Mouse (Mus musculus): ENCODE measurements around the gene Ramp2. TPM values are rescaled to one million over a fixed set of nuclear protein-coding genes. Genes with fewer than 3 reads are reported as not detected.

The Ramp2 gene
- polyA plus RNA-seq, 1 experiment from 2014 or later: 312 TPM

DNA sequence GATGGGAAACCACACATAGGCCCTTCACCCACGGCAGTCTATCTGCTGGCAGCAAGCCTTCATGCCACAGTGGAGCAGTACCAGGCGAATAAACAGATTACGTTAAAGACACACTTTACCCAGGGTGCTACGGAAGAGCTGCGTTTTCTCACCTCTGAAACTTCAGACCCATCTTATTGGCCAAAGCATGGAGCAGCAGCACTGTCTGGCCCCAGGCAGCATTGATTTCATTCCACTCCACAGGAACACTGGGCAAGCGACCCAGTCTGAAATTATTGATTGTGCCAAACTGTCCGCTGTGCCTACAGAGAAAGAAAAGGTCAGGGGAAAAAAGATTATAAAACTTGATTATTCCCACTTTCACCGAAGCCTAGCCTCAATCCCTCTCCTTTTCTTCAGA is 45.4 kb downstream of the Ramp2 start:
- Histone ChIP-seq H3K27ac (ENCODE audit: low read length) (no peak overlapping the region), H3K4me3 (ENCODE audit: low read length) (no peak overlapping the region), H3K9ac (ENCODE audit: low read length) (no peak overlapping the region), H3K36me3 (ENCODE audit: control insufficient read depth, insufficient read depth, low read length) (peaks cover 28% of the 10 kb centered on the region), H3K9me3 (ENCODE audit: control insufficient read depth, low read length) (no peaks in the 10 kb centered on the region), H3K4me1 (replicated peaks; ENCODE audit: control insufficient read depth, insufficient read depth, low read length) (no peaks in the 10 kb centered on the region), H3K27me3 (ENCODE audit: control insufficient read depth, insufficient read depth, low read depth, low read length) (no peaks in the 10 kb centered on the region), H3K4me2 (ENCODE audit: low read depth, low read length) (no peak overlapping the region)
- 95% methylated on average over 8 of the region's 8 CpGs for WGBS
- ATAC-seq (ENCODE audit: low read depth): no peak

DNA sequence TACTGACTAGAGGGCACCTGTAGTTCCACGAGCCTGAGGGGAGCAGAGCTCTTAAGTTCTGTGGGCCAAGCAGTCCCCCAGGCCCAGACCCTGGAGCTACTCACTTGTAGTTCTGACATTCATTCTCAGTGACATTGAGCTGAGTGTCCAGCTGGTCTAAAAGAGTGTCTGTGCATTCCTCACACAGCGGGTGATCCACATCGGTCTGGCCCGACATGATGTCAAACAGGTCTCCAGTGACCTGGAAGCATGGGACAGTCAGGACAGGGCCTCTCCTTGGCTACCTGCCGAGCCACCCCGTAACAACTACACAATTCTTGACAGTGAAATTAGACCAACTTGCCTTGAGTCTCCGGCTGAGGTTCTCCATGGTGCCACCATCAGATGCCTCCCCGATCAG is 49.4 kb downstream of the Ramp2 start:
- Histone ChIP-seq H3K9ac (ENCODE audit: low read length) (no peak overlapping the region), H3K4me3 (ENCODE audit: low read length) (no peak overlapping the region), H3K9me3 (ENCODE audit: control insufficient read depth, low read length) (no peaks in the 10 kb centered on the region), H3K4me2 (ENCODE audit: low read depth, low read length) (no peak overlapping the region), H3K27me3 (ENCODE audit: control insufficient read depth, insufficient read depth, low read depth, low read length) (no peaks in the 10 kb centered on the region), H3K4me1 (replicated peaks; ENCODE audit: control insufficient read depth, insufficient read depth, low read length) (no peaks in the 10 kb centered on the region), H3K27ac (ENCODE audit: low read length) (no peak overlapping the region), H3K36me3 (ENCODE audit: control insufficient read depth, insufficient read depth, low read length) (peaks cover 36% of the 10 kb centered on the region)
- WGBS: 96% methylated on average over 8 of the region's 8 CpGs
- no peak for ATAC-seq (ENCODE audit: low read depth)

DNA sequence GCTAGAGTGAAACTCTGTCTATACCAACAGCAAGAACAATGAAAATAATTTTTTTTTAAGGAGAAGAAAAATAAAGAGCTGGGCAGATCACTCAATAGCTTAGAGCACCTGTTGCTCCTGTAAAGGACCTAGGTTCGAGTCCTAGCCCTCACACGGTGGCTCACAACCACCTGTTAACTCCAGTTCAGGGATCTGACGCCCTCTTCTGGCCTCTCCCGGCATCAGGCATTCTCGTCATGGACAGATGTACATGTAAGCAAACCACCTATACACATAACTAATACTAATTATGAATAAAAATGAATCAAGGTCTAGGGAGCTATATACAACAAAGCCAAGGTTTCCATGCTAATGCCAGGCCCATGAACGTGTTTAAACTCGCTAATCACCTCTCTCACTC is 55.1 kb downstream of the Ramp2 start:
- no peak overlapping the region for H3K27ac ChIP-seq (ENCODE audit: low read length)
- peak overlapping the region; percentile 90 for H3K4me2 ChIP-seq (ENCODE audit: low read depth, low read length)
- peak overlapping the region; percentile 86 for H3K9ac ChIP-seq (ENCODE audit: low read length)
- H3K27me3 ChIP-seq (ENCODE audit: control insufficient read depth, insufficient read depth, low read depth, low read length): no peaks in the 10 kb centered on the region
- no peak for ATAC-seq (ENCODE audit: low read depth)
- WGBS: 65% methylated on average over 7 of the region's 7 CpGs
- H3K4me1 ChIP-seq (replicated peaks; ENCODE audit: control insufficient read depth, insufficient read depth, low read length): peaks cover 10% of the 10 kb centered on the region
- H3K4me3 ChIP-seq (ENCODE audit: low read length): peak overlapping the region; percentile 79
- H3K36me3 ChIP-seq (ENCODE audit: control insufficient read depth, insufficient read depth, low read length): peaks cover 10% of the 10 kb centered on the region
- H3K9me3 ChIP-seq (ENCODE audit: control insufficient read depth, low read length): no peaks in the 10 kb centered on the region

DNA sequence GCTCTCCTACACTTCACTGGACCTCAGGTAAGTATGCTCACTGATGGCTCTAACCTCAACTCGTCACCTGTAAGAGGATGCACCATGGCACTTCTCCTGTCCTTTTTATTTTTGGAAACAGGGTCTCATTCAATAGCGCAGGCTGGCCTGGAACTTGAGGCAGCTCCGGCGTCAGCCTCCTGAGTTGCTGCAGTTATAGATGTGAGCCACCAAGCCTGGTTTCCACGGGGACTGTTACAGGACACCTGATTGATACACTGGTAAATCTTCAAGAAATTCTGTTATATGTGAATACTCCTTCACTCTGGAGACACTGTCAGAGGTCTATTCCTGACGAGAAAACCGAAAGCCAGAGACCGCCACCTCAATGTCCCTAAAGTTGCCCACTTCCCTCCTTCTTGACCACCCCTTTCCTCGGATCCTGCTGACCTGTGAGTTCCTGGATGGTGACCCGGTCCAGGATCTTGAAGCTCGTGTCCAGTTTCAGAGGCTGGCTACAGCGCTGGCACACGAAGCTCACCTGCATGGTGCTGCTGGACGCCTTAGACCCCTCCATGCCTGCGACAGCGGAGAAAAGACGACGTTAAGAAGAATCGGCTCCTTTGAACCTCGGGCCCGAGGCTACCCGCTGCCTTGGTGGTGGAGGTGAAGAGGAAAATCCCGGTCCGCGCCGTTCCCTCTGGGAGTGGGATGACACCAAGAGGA is 55.6 kb downstream of the Ramp2 start:
- H3K27me3 ChIP-seq (ENCODE audit: control insufficient read depth, insufficient read depth, low read depth, low read length): no peaks in the 10 kb centered on the region
- H3K27ac ChIP-seq (ENCODE audit: low read length): no peak overlapping the region
- H3K9me3 ChIP-seq (ENCODE audit: control insufficient read depth, low read length): no peaks in the 10 kb centered on the region
- H3K4me2 ChIP-seq (ENCODE audit: low read depth, low read length): peak overlapping the region; percentile 90
- 10% methylated on average over 26 of the region's 26 CpGs for WGBS
- H3K9ac ChIP-seq (ENCODE audit: low read length): peak overlapping the region; percentile 86
- peaks cover 10% of the 10 kb centered on the region for H3K36me3 ChIP-seq (ENCODE audit: control insufficient read depth, insufficient read depth, low read length)
- no peak; the same call in 1 of the 2 replicates for ATAC-seq (ENCODE audit: low read depth)
- H3K4me3 ChIP-seq (ENCODE audit: low read length): peak overlapping the region; percentile 79
- peaks cover 10% of the 10 kb centered on the region for H3K4me1 ChIP-seq (replicated peaks; ENCODE audit: control insufficient read depth, insufficient read depth, low read length)

DNA sequence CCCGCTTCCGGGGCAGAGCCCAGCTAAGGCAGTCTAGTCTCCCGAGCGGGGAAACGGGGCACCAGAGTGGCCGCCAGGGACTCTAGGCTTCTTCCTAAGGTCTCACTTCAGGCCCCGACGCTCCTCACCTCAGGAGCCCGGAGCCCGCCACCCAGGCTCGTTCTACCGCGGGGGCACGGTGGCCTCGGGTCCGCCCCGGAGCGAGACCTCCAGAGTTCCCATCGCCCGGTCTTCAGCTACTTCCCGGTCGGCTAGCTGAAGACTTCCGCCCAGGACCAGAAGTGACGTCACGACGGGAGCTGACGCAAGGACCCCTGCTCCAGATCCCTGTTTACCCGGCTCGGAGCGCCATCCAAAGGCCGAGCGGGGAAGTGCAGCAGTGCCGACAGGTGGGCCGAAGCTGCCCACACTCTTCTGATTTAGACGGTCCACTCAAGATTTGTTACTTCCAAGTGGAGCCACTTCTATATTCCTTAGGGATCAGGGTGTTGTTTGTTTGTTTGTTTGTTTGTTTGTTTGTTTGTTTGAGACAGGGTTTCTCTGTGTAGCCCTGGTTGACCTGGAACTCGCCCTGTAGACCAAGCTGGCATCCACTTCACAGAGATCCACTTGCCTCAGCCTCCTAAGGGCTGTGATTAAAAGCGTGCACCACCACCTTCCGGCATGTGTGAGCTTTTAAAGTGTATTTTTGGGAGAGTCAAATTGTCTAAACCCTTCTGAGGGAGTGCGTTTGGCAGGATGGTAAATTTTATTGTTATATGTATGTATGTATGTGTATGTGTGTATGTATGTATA is 56.4 kb downstream of the Ramp2 start, which contains the start of gene Becn1:
Becn1 (minus strand) TSS at position 283 of the 795 bp plus-strand sequence.
- Histone ChIP-seq H3K36me3 (ENCODE audit: control insufficient read depth, insufficient read depth, low read length) (peaks cover 10% of the 10 kb centered on the region), H3K27me3 (ENCODE audit: control insufficient read depth, insufficient read depth, low read depth, low read length) (no peaks in the 10 kb centered on the region), H3K27ac (ENCODE audit: low read length) (no peak within 1 kb of the TSS), H3K4me3 (ENCODE audit: low read length) (peak within 1 kb of the TSS; percentile 79), H3K4me2 (ENCODE audit: low read depth, low read length) (peak within 1 kb of the TSS; percentile 90), H3K9me3 (ENCODE audit: control insufficient read depth, low read length) (no peaks in the 10 kb centered on the region), H3K4me1 (replicated peaks; ENCODE audit: control insufficient read depth, insufficient read depth, low read length) (peaks cover 10% of the 10 kb centered on the region), H3K9ac (ENCODE audit: low read length) (peak within 1 kb of the TSS; percentile 86)
- ATAC-seq (ENCODE audit: low read depth): peak; percentile 96
- 5% methylated on average over 39 of the region's 39 CpGs for WGBS

DNA sequence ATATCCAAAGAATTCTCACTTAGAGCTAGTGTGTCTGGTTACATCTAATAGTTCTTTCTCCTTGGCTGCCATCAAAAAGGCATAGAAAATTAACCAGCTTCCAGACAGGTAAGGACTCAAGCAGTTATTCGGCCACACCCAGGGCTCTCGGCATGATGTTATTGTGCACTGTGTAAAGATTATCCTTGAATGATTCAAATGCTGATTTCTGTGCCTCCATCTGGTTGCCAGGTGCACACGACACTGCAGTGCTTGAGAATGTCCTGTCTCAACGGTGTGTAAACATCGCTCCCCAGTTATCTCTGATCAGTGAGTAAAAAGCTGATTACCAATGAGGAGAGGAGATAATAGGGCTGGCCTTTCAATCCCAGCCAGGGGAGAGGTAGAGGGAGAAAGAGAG is 61.9 kb downstream of the Ramp2 start:
- no peak overlapping the region for H3K4me3 ChIP-seq (ENCODE audit: low read length)
- no peak for ATAC-seq (ENCODE audit: low read depth)
- peaks cover 2% of the 10 kb centered on the region; the same call in 1 of the 2 replicates for H3K27me3 ChIP-seq (ENCODE audit: control insufficient read depth, insufficient read depth, low read depth, low read length)
- H3K9ac ChIP-seq (ENCODE audit: low read length): no peak overlapping the region
- 23% methylated on average over 5 of the region's 5 CpGs for WGBS
- H3K27ac ChIP-seq (ENCODE audit: low read length): no peak overlapping the region
- no peaks in the 10 kb centered on the region for H3K36me3 ChIP-seq (ENCODE audit: control insufficient read depth, insufficient read depth, low read length)
- H3K9me3 ChIP-seq (ENCODE audit: control insufficient read depth, low read length): no peaks in the 10 kb centered on the region
- no peaks in the 10 kb centered on the region for H3K4me1 ChIP-seq (replicated peaks; ENCODE audit: control insufficient read depth, insufficient read depth, low read length)
- H3K4me2 ChIP-seq (ENCODE audit: low read depth, low read length): no peak overlapping the region

Other genes starting within 250 kb of the Ramp2 start
- gene Atp6v0a1, start 236.6 kb upstream of the Ramp2 start, polyA plus RNA-seq (2015; fragmentation: Nextera tagmentation; extraction: Ambion mirVana): 36.7 and 36.9 TPM in 2 replicates
- gene Naglu, start 176.0 kb upstream of the Ramp2 start, polyA plus RNA-seq (2015; fragmentation: Nextera tagmentation; extraction: Ambion mirVana): 20.6 and 23.1 TPM in 2 replicates
- gene Hsd17b1, start 167.6 kb upstream of the Ramp2 start, polyA plus RNA-seq (2015; fragmentation: Nextera tagmentation; extraction: Ambion mirVana): 0.15 and 0.19 TPM in 2 replicates
- 39.7 and 45.1 TPM in 2 replicates for gene Coasy, start 163.5 kb upstream of the Ramp2 start, polyA plus RNA-seq (2015; fragmentation: Nextera tagmentation; extraction: Ambion mirVana)
- gene Mlx, start 158.8 kb upstream of the Ramp2 start, polyA plus RNA-seq (2015; fragmentation: Nextera tagmentation; extraction: Ambion mirVana): 41.3 and 60.3 TPM in 2 replicates
- gene Psmc3ip, start 150.6 kb upstream of the Ramp2 start, polyA plus RNA-seq (2015; fragmentation: Nextera tagmentation; extraction: Ambion mirVana): 29.3 and 32.3 TPM in 2 replicates
- gene Retreg3, start 126.1 kb upstream of the Ramp2 start, polyA plus RNA-seq (2015; fragmentation: Nextera tagmentation; extraction: Ambion mirVana): 18.4 and 19.6 TPM in 2 replicates
- 70.6 and 82.1 TPM in 2 replicates for gene Tubg1, start 126.1 kb upstream of the Ramp2 start, polyA plus RNA-seq (2015; fragmentation: Nextera tagmentation; extraction: Ambion mirVana)
- 3.1 TPM in 2 replicates for gene Tubg2, start 90.1 kb upstream of the Ramp2 start, polyA plus RNA-seq (2015; fragmentation: Nextera tagmentation; extraction: Ambion mirVana)
- gene Cntnap1, start 75.5 kb upstream of the Ramp2 start, polyA plus RNA-seq (2015; fragmentation: Nextera tagmentation; extraction: Ambion mirVana): 1.1 and 1.2 TPM in 2 replicates
- 17.0 and 17.1 TPM in 2 replicates for gene Plekhh3, start 74.7 kb upstream of the Ramp2 start, polyA plus RNA-seq (2015; fragmentation: Nextera tagmentation; extraction: Ambion mirVana)
- gene Ccr10, start 70.6 kb upstream of the Ramp2 start, polyA plus RNA-seq (2015; fragmentation: Nextera tagmentation; extraction: Ambion mirVana): 0.23 and 0.35 TPM in 2 replicates
- 19.4 and 20.8 TPM in 2 replicates for gene Ezh1, start 19.6 kb upstream of the Ramp2 start, polyA plus RNA-seq (2015; fragmentation: Nextera tagmentation; extraction: Ambion mirVana)
- gene Vps25, start 7.7 kb downstream of the Ramp2 start, polyA plus RNA-seq (2015; fragmentation: Nextera tagmentation; extraction: Ambion mirVana): 132 and 135 TPM in 2 replicates
- gene Wnk4, start 14.5 kb downstream of the Ramp2 start, polyA plus RNA-seq (2015; fragmentation: Nextera tagmentation; extraction: Ambion mirVana): 5.3 and 5.8 TPM in 2 replicates
- 1.9 and 3.2 TPM in 2 replicates for gene Cntd1, start 33.0 kb downstream of the Ramp2 start, polyA plus RNA-seq (2015; fragmentation: Nextera tagmentation; extraction: Ambion mirVana)
- gene Coa3, start 33.1 kb downstream of the Ramp2 start, polyA plus RNA-seq (2015; fragmentation: Nextera tagmentation; extraction: Ambion mirVana): 184 and 187 TPM in 2 replicates
- 136 and 151 TPM in 2 replicates for gene Becn1, start 56.3 kb downstream of the Ramp2 start, polyA plus RNA-seq (2015; fragmentation: Nextera tagmentation; extraction: Ambion mirVana)
- 94.0 and 101 TPM in 2 replicates for gene Psme3, start 70.2 kb downstream of the Ramp2 start, polyA plus RNA-seq (2015; fragmentation: Nextera tagmentation; extraction: Ambion mirVana)
- 0.92 and 1.2 TPM in 2 replicates for gene Aoc2, start 79.0 kb downstream of the Ramp2 start, polyA plus RNA-seq (2015; fragmentation: Nextera tagmentation; extraction: Ambion mirVana)
- gene Aoc3, start 84.6 kb downstream of the Ramp2 start, polyA plus RNA-seq (2015; fragmentation: Nextera tagmentation; extraction: Ambion mirVana): 1.9 and 2.2 TPM in 2 replicates
- gene G6pc, start 121.5 kb downstream of the Ramp2 start, polyA plus RNA-seq (2015; fragmentation: Nextera tagmentation; extraction: Ambion mirVana): not detected in 2 replicates
- 63.9 and 67.2 TPM in 2 replicates for gene Aarsd1, start 171.6 kb downstream of the Ramp2 start, polyA plus RNA-seq (2015; fragmentation: Nextera tagmentation; extraction: Ambion mirVana)
- gene Gm27029, start 178.8 kb downstream of the Ramp2 start, polyA plus RNA-seq (2015; fragmentation: Nextera tagmentation; extraction: Ambion mirVana): 7.5 and 10.1 TPM in 2 replicates
- 19.9 and 21.0 TPM in 2 replicates for gene Rundc1, start 179.1 kb downstream of the Ramp2 start, polyA plus RNA-seq (2015; fragmentation: Nextera tagmentation; extraction: Ambion mirVana)
- gene Ptges3l, start 179.3 kb downstream of the Ramp2 start, polyA plus RNA-seq (2015; fragmentation: Nextera tagmentation; extraction: Ambion mirVana): 12.5 and 13.9 TPM in 2 replicates
- 273 and 291 TPM in 2 replicates for gene Rpl27, start 196.3 kb downstream of the Ramp2 start, polyA plus RNA-seq (2015; fragmentation: Nextera tagmentation; extraction: Ambion mirVana)
- 27.3 and 29.1 TPM in 2 replicates for gene Ifi35, start 202.4 kb downstream of the Ramp2 start, polyA plus RNA-seq (2015; fragmentation: Nextera tagmentation; extraction: Ambion mirVana)
- gene Rnd2, start 219.0 kb downstream of the Ramp2 start, polyA plus RNA-seq (2015; fragmentation: Nextera tagmentation; extraction: Ambion mirVana): 6.7 and 7.6 TPM in 2 replicates
- 50.2 and 52.0 TPM in 2 replicates for gene Vat1, start 220.2 kb downstream of the Ramp2 start, polyA plus RNA-seq (2015; fragmentation: Nextera tagmentation; extraction: Ambion mirVana)

Measured in lung, embryonic 16.5 days (tissue).